Mouse (Mus musculus) erythroblast, embryonic 14.5 days (primary cell): ENCODE data around the gene AI464131.

Source experiments
- GATA1 ChIP-seq: IDR thresholded peaks from 2 replicates; pipeline ENCODE4 v1.6.1; 2012; ENCODE audit warnings: low read length, inconsistent platforms, mixed read lengths
- TAL1 ChIP-seq: IDR thresholded peaks from 3 replicates; pipeline ENCODE4 v1.6.1; 2012; ENCODE audit warnings: low read length, inconsistent platforms, mixed read lengths

GRCm38 (mm10) chr4:41506906-41507305, 4.0 kb upstream of the AI464131 start:
- TF ChIP-seq TAL1 (no peak), GATA1 (no peak)
